Mouse (Mus musculus) G1E (cell line): Measurements from ENCODE around the gene Cct6b.

ENCODE experiments used
- CTCF ChIP-seq: IDR thresholded peaks from 2 replicates; pipeline ENCODE4 v1.5.1; 2012; ENCODE audit warnings: low read depth, low read length, inconsistent platforms, mixed read lengths
- GATA1 ChIP-seq: IDR thresholded peaks from 2 replicates; pipeline ENCODE4 v1.6.1; 2012; ENCODE audit warnings: borderline replicate concordance, low read length, inconsistent platforms, mixed read lengths
- TAL1 ChIP-seq: conservative IDR thresholded peaks from 2 replicates; pipeline ENCODE4 v1.6.1; 2012; ENCODE audit warnings: low read depth, low read length, inconsistent platforms, mixed read lengths

DNA sequence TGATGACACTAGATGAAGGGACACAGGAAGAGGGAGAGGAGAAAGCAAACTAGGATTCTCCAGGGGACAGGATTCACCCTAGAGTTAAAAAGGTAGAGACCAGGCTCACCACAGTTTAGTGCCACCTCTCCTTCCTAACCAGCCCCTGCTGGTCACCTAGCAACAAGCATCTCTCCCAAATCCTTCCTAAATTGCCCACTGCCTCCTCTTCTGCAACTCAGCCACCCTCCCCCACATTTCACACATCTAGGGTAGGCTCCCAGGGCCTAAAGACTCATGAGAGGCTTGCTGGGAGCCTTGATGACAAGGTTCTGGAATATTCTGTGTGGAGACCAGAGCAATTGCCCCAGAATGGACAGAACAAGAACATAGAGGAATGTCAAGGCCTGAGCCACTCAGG, 76.5 kb downstream of the Cct6b start:
- no peak for TF ChIP-seq CTCF
- no peak for TF ChIP-seq GATA1
- TF ChIP-seq TAL1: no peak
